Mouse (Mus musculus): ENCODE results near the gene Tap2. TPM values are rescaled to one million over a fixed set of nuclear protein-coding genes. Genes with fewer than 3 reads are reported as not detected.

Tap2 gene
- total RNA-seq, 1 experiment from 2014 or later: 87.6 TPM

DNA sequence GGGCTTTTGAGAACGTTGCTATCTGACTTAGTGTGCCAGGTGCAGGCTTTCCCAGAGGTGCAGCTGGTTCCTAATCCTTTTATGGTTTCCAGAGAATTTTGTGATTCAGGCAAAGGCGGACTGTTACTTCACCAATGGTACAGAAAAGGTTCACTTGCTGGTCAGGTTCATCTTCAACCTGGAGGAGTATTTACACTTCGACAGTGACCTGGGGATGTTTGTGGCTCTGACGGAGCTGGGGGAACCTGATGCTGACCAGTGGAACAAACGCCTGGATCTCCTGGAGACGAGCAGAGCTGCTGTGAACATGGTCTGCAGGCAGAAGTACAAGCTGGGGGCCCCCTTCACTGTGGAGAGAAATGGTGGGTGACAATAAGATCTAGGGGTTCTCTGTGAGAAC, 37.6 kb downstream of the Tap2 start:
- no peak for ATAC-seq (replicated peaks; ENCODE audit: low read depth, poor library complexity, severe bottlenecking)

DNA sequence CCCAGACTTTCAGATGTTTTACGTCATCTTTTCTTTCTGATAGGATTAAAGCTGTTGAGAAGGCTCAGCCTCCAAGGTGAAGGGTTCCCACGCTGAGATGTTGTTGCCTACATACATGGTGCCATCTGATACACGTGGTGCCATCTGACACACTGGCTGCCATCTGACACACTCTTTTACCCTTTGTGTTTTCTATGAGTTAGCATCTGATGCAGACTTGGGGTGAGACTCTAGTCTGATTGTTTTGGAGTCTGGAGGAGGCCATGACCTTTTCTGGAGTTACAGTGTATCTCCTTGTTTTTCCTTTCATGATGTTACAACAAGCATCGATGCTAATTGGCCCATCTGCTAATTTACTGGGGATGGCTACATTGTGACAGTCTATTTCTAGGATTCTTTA, 41.3 kb downstream of the Tap2 start:
- no peak for ATAC-seq (replicated peaks; ENCODE audit: low read depth, poor library complexity, severe bottlenecking)

DNA sequence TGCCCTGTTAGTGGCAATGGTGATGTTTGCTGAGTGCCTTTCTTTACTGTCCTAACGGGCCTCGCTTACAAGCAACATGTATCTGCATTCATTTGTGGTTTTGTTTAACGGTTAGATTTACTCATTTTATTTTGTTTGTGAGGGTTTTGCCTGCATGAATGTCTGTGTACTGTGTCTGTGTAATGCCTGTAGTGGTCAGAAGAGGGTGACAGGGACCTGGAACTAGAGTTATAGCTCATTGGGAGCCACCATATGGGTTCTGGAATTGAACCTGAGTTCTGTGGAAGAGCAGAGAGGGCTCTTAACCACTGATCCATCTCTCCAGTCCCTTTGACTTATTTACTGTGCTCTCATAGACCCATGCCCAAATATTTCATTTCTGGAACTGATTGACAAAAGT, 43.7 kb downstream of the Tap2 start:
- ATAC-seq (replicated peaks; ENCODE audit: low read depth, poor library complexity, severe bottlenecking): no peak

DNA sequence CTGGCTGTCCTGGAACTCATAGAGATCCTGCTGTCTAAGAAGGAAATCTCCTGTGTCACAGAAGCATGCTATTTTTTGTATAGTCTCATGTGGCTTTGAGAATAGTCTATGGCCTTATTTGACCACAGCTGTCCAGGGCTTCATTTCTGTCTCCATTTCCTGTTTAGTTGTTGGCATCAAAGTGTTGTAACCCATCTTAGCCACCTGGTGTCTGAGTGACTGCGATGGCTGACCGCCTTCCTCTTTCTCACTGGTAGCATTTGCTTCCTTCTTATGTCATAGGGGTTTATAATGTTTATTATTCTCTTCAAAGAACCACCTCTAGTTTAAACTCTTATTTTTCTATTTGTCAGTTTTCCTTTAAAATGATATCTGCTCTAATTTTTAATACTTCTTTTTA, 45.4 kb downstream of the Tap2 start:
- ATAC-seq (replicated peaks; ENCODE audit: low read depth, poor library complexity, severe bottlenecking): peak; percentile 78

GRCm38 (mm10) chr17:34249361-34249760, 46.0 kb downstream of the Tap2 start:
- ATAC-seq (replicated peaks; ENCODE audit: low read depth, poor library complexity, severe bottlenecking): no peak

DNA sequence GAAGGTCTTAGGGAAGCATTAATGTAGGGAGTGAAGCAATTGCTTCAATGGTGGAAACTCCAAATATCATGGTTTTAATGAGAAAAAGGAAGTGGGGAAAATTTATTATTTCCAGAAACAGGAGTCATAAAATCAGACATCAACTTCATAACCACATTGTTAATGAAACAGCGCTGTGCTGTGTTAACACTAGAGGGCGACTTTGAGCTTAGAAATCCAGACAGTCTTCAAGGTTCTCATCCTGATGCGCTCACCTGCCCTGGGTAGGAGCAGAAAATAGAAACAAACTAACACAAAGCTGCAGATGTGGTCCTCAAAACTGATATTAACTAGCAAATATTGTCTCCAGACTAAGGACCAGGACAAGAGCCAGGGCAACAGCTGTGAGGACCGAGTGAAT, 46.6 kb downstream of the Tap2 start:
- ATAC-seq (replicated peaks; ENCODE audit: low read depth, poor library complexity, severe bottlenecking): peak; percentile 59; the same call in 1 of the 2 replicates

- ATAC-seq (replicated peaks; ENCODE audit: low read depth, poor library complexity, severe bottlenecking): no peak
Measured at GRCm38 (mm10) chr17:34251666-34252065, 48.3 kb downstream of the Tap2 start.

- ATAC-seq (replicated peaks; ENCODE audit: low read depth, poor library complexity, severe bottlenecking): no peak
Measured at GRCm38 (mm10) chr17:34256501-34256900, 53.2 kb downstream of the Tap2 start.

DNA sequence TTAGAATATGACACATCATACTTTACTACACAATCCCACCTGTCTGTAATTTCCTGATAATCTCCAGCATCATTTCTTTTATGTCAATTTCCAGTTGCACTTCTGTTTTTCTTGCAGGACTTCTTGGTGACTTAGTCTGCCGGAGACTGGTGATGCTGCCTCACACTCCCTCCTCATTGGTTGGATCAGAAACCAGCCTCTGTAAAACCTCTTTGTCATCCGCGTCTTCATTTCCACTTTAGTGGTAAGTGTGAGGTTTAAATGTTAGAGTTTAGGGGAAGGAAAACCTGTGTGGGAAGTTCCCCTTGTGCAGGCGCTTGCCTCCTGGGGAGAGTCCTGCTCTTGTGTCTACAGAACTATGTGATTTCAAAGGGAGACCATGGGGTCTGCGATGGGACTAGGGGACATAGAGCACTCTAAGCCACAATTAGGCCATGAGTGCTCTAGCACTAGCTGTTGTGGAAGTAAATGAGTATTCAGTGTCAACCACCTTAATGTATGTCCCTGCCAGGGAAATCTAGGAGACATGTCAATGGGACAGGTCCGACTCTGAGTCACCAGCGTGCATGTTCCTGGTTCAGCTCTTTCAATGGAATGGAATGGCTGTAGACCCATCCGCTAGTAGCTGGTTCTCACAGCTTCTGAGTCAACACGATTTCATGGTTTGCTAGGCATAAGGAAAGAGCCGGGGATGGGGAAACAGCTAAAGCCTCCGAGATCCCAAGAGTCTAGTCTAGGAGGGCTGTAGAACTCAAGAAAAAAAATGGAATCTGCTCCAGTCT, 54.5 kb downstream of the Tap2 start, which contains the start of gene H2-Ab1:
Gene H2-Ab1 (plus strand): TSS at position 96 of the 782 bp plus-strand sequence.
- ATAC-seq (replicated peaks; ENCODE audit: low read depth, poor library complexity, severe bottlenecking): peak; percentile 93

GRCm38 (mm10) chr17:34260551-34260950, 57.2 kb downstream of the Tap2 start:
- no peak for ATAC-seq (replicated peaks; ENCODE audit: low read depth, poor library complexity, severe bottlenecking)

DNA sequence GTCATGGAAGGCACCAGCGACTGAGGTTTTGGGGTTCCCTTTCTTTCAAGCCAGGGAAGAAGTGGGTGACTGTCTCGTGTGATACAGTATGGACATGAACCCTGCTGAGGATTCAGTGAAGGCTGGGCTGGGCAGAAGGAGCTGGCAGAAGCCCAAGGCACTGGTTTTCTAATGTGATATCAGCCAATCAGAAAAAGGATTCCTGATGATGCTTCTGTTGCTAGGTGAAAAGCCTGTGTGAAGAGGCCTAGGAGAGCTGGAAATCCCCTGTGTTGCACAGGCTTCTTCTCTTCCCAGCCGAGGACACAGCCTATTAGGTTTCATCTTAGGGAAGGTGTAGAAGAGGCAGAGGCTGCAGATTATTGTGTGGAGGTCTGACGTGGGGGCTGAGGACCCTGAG, 58.2 kb downstream of the Tap2 start:
- peak; percentile 34 for ATAC-seq (replicated peaks; ENCODE audit: low read depth, poor library complexity, severe bottlenecking)

- peak; percentile 78 for ATAC-seq (replicated peaks; ENCODE audit: low read depth, poor library complexity, severe bottlenecking)
Measured at GRCm38 (mm10) chr17:34263068-34263467, 59.7 kb downstream of the Tap2 start.

GRCm38 (mm10) chr17:34263811-34264371, 60.6 kb downstream of the Tap2 start:
- ATAC-seq (replicated peaks; ENCODE audit: low read depth, poor library complexity, severe bottlenecking): 0 out of 2 replicates have a peak, but pooled peaks have one; percentile 27

GRCm38 (mm10) chr17:34264452-34265351, 61.4 kb downstream of the Tap2 start:
- ATAC-seq (replicated peaks; ENCODE audit: low read depth, poor library complexity, severe bottlenecking): peak; percentile 12; the same call in 1 of the 2 replicates

Other genes with a start within 250 kb of the Tap2 start
- 13.0 and 16.4 TPM in 2 replicates for gene Vps52, start 247.7 kb upstream of the Tap2 start, total RNA-seq (2017)
- 1,549 and 1,746 TPM in 2 replicates for gene Rps18, start 247.5 kb upstream of the Tap2 start, total RNA-seq (2017)
- gene H2-K1, start 203.2 kb upstream of the Tap2 start, total RNA-seq (2017): 983 and 1,076 TPM in 2 replicates
- 11.9 and 12.8 TPM in 2 replicates for gene Ring1, start 178.8 kb upstream of the Tap2 start, total RNA-seq (2017)
- gene H2-Ke6, start 175.5 kb upstream of the Tap2 start, total RNA-seq (2017): 43.8 and 60.6 TPM in 2 replicates
- 70.5 and 100 TPM in 2 replicates for gene Slc39a7, start 171.8 kb upstream of the Tap2 start, total RNA-seq (2017)
- 34.1 and 36.3 TPM in 2 replicates for gene Rxrb, start 171.7 kb upstream of the Tap2 start, total RNA-seq (2017)
- 4.1 and 10.4 TPM in 2 replicates for gene Col11a2, start 164.1 kb upstream of the Tap2 start, total RNA-seq (2017)
- 7.8 and 10.5 TPM in 2 replicates for gene H2-Oa, start 111.2 kb upstream of the Tap2 start, total RNA-seq (2017)
- gene H2-DMa, start 84.0 kb upstream of the Tap2 start, total RNA-seq (2017): 90.2 and 104 TPM in 2 replicates
- gene Brd2, start 80.9 kb upstream of the Tap2 start, total RNA-seq (2017): 347 and 388 TPM in 2 replicates
- 3.3 and 5.5 TPM in 2 replicates for gene H2-DMb2, start 60.2 kb upstream of the Tap2 start, total RNA-seq (2017)
- 31.9 and 35.1 TPM in 2 replicates for gene H2-DMb1, start 50.5 kb upstream of the Tap2 start, total RNA-seq (2017)
- gene Tap1, start 16.0 kb upstream of the Tap2 start, total RNA-seq (2017): 77.8 and 120 TPM in 2 replicates
- gene Psmb9, start 15.8 kb upstream of the Tap2 start, total RNA-seq (2017): 75.3 and 119 TPM in 2 replicates
- gene Psmb8, start 5.8 kb upstream of the Tap2 start, total RNA-seq (2017): 480 and 499 TPM in 2 replicates
- 25.5 and 27.7 TPM in 2 replicates for gene H2-Ob, start 35.4 kb downstream of the Tap2 start, total RNA-seq (2017)
- gene H2-Ab1, start 54.2 kb downstream of the Tap2 start, total RNA-seq (2017): 67.2 and 91.5 TPM in 2 replicates
- gene H2-Aa, start 84.3 kb downstream of the Tap2 start, total RNA-seq (2017): 17.1 and 26.2 TPM in 2 replicates
- 17.3 and 17.9 TPM in 2 replicates for gene H2-Eb1, start 102.3 kb downstream of the Tap2 start, total RNA-seq (2017)
- not detected in 2 replicates for gene H2-Eb2, start 122.1 kb downstream of the Tap2 start, total RNA-seq (2017)
- not detected in 2 replicates for gene Btnl2, start 151.3 kb downstream of the Tap2 start, total RNA-seq (2017)
- not detected in 2 replicates for gene Btnl1, start 173.6 kb downstream of the Tap2 start, total RNA-seq (2017)
- 4.2 and 6.4 TPM in 2 replicates for gene BC051142, start 195.3 kb downstream of the Tap2 start, total RNA-seq (2017)